Mouse (Mus musculus) cerebellum, adult (tissue): Measurements from ENCODE around the gene Mdp1.

Experiments used
- ATAC-seq: cut with Nextera tagmentation; 2 replicates; pipeline ENCODE4 v1.9.2; 2017; ENCODE audit warnings: mild to moderate bottlenecking, moderate library complexity, mixed read lengths; ENCODE audit not compliant: insufficient number of reproducible peaks, low FRiP score, low TSS enrichment

The Mdp1 gene

DNA sequence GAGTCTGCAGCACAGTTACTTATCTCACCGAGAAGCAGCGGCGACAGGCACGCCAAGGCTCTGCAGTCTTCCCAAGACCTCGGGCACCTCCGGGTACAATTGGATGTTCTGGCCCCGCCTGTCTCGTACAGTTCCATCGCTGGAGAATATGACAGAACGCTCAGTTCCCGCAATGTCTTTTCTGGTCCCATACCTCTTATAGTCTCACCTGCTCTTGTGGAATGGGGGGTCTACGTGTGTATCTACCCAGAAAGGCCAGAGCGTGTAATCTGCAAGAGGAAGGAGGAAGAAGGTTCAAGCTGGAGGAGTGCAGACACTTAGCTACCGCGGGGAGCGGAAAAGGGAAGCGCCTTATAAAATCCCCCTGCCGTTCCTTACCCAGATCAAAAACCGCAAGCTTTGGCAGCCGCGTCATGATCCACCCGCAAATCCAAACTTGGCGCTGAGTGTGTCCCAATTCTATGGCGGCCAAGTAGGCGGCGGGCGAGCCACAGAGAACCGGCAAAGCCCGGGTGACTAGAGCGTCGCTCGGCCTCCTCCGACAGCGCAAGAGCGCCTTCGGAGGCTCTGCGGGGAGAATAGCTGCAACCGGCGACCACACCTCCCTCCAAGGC, at the start of gene Mdp1:
Gene Mdp1, minus strand, starts transcription at position 549 of the 614 bp plus-strand sequence.
- ATAC-seq = peak; percentile 94

DNA sequence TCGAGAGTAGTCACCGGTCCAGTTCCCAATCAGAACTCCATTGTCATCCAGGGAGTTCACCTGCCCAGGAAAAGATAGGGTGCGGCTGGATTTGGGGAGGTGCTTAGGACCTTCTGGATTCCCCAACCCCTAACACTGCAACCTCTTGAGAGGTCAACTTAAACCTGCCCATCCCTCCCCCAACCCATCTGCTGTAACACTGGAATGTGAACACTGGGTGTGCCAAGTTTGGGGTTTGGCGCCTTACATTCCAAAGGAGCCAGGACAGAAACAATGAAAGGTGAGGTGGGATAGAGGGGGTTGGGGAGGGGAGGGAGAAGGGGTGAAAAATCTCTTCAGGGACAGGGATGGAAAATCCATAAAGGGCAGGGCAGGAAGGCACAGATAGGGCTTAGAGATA, 49.2 kb upstream of the Mdp1 start:
- no peak for ATAC-seq

DNA sequence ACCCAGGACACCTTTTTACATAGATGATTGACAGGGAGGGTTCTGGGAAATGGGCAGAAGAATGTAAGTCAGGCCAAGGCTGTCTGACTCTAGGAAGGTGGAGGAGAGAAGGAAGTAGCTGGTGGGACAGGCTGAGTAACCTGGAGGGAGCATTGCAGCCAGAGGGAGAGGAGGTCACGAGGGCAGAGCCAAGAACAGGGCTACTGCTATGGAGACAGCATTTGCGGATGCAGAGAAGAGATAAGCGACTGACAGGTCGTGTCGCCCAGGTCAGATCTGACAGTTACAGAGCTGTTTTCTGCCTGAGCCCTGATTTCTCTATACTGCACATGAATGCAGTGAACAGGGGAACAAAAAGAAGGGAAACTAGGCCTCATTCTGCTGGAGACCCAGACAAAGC, 47.1 kb upstream of the Mdp1 start:
- ATAC-seq = no peak

DNA sequence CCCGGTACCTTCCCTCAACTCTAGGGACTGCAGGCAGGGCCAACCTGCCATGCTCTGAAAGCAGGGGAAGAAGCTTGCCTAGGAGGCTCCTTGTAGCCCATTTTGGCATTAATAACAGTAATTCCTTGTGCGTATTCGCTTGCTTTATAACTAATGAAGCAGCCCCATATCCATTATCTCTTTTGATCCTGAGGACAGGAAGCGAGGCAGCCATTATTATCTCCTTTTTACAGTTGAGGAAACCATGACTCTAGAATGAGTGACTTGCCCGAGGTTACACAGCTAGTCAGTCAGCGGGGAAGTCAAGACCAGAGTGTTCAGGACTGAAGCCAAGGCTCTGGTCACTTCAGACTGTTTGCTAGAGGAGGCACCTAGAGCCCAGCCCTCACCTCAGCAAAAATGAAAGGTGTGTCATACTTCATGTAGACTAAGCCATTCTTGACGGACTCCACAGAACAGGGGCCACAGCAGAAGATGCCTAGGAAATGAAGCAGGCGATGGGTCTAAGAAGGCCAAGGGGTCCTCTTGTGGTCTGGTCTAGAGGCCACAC, 45.8 kb upstream of the Mdp1 start:
- no peak for ATAC-seq

DNA sequence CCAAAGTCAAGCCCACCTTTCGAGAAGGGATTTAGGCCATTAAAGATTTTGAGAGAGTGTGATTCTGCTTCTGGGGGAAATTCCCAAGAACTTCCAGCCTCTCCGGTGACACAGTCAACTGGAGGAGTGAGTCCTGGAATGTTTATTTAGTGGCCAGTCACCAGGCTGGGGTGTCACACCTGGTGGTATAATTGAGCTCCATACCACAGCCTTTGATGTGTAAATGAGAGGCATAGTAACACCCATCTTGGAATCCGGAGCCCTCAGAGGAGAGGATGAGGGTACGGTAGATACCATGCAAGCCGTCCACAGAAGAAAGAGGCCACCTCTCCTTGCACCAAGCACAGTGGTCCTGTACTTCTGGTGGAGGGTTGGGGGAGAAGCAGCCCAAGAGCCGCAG, 42.5 kb upstream of the Mdp1 start:
- no peak for ATAC-seq

DNA sequence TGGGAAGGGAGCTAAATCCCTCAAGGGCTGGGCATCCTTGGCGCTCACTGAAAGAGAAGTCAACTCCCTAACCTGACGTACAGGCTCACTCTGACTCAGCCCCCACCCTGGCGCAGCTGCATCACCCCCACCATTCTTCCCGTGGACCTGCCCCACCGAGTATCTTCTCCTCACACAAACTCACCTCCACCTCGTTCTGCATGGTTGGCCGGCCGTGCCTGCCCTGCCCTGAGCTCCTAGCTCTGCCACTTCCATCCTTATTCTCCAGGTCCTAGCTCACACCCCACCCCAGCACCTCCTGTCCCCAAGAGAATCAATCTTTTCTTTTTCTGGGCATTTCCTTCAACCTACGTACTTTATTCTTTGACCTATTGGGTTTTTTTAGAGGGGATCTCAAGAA, 40.8 kb upstream of the Mdp1 start:
- no peak for ATAC-seq

DNA sequence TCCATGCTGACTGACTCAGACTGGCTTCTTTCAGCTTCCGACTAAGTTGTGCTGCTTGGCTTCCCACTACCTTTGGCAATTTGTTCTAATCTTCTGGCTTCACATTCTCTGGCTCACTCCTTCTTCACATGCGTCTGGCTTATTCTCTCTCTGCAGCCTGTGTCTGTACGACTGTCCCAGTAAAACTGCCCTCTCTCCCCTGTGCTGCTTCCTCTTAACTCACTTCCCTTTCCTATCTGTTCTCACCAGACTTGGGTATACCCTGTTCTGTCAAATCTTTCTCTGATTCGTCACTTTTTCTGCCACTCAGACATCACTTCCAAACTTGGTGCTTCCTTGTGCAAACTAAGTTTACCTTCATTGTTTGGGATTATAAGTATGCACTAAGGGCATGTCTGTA, 36.9 kb upstream of the Mdp1 start:
- no peak for ATAC-seq

DNA sequence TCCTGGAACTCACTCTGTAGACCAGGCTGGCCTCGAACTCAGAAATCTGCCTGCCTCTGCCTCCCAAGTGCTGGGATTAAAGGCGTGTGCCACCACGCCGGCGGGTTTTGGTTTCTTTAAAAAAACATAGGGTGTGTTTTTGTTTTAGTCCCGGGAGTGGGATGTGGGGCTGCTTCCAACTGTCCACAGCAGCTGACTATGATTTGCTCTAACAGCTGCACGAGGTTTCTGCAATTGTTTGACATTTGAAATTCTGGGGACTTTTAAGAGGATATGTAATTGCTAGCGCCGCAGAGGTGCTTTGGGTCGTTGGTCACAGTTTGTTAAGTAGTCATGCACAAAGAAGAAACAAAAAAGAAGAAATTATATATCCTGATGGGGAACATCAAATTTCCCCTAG, 29.1 kb upstream of the Mdp1 start:
- no peak for ATAC-seq

DNA sequence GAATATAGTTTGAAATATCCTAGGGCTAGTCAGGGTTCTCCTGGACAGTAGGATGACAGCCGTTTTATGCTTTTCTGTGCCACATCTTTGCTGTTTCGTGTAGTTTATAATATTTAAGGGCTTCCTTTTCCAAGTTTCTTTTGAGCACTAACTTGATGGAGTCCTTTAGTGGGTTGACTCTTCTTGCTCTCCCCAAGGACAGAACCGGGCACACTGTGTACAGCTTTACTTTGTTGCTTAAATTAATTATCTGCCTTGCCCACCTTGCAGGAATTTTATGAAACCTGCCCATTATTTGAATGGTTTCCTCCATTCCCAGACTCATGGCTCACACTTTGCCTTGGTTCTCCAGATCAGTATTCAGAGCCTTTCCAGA, 21.8 kb upstream of the Mdp1 start:
- peak; percentile 27; the same call in 1 of the 2 replicates for ATAC-seq

DNA sequence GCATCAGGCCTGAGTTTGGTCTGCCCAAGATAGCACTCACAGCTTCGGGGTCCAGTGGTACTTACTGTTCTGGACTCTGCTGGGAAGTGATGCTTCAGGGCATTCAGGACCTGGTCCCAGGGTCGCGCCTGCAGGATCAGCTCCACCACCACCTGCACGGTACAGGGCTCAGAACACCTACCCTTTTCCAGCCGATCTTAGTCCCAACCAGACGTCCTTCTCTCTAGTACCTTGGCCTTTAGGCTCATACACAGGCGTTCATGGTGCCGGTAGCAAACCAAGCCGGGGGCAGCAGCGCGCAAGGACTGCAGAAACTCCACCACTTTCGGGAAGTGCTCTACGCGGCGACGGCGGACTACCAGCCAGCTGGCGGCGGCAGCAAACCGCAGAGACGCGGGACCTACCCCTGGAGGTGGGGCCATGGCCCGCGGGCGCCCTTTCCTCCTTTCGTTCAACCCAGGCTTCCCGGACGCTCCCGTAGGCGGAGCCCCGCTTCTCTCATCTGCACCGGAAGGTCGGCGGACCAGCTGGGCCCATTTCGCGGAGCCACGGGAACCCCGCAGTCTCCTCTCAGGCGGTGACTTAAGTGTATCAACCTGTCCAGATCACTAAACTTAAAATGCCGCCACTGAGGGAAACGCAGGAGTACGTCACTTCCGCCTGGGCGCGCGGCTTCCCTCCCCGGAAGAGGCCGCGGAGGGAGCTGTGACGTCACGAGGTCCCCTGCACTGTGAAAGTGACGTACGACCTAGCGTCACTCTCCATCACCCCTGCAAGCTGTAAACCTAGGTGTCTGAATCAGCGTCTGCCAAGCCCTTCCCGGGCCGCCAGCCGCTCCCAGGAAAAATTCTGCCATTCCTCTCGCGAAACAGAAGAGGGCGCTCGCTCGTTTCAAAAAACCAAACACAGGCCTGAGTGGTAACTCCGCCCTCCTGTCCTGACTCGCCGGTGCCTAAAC, 21.1 kb upstream of the Mdp1 start, which contains the start of gene Tinf2:
Gene Tinf2, minus strand, starts transcription at position 661 of the 958 bp plus-strand sequence.
- ATAC-seq = peak; percentile 97

DNA sequence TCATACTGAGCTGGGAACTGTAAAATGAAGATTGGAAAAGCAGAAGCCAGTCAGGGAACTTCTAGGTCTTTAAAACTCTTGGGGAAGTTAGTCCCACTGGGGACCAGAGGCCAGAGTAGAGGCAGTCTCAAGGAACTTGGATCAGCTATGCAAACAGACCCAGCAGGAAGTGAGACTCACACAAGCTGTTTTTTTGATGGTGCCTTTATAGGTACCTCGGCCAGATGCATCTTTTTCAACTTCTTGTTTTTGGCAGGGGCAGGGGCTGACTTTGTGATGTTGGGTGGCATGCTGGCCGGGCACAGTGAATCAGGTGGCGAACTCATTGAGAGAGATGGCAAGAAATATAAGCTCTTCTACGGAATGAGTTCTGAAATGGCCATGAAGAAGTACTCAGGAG, 17.3 kb upstream of the Mdp1 start:
- ATAC-seq = no peak

DNA sequence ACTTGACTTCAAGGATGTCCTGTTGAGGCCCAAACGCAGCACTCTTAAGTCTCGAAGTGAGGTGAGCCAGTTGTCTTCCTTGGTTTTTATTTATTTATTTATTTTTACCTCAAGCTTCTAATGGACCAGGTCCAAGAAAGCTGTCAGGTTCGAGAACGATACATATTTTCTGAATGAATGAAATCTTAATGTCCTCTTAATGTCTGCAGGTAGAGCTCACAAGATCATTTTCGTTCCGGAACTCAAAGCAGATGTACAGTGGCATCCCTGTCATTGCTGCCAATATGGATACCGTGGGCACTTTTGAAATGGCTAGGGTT, 12.4 kb upstream of the Mdp1 start:
- no peak for ATAC-seq

DNA sequence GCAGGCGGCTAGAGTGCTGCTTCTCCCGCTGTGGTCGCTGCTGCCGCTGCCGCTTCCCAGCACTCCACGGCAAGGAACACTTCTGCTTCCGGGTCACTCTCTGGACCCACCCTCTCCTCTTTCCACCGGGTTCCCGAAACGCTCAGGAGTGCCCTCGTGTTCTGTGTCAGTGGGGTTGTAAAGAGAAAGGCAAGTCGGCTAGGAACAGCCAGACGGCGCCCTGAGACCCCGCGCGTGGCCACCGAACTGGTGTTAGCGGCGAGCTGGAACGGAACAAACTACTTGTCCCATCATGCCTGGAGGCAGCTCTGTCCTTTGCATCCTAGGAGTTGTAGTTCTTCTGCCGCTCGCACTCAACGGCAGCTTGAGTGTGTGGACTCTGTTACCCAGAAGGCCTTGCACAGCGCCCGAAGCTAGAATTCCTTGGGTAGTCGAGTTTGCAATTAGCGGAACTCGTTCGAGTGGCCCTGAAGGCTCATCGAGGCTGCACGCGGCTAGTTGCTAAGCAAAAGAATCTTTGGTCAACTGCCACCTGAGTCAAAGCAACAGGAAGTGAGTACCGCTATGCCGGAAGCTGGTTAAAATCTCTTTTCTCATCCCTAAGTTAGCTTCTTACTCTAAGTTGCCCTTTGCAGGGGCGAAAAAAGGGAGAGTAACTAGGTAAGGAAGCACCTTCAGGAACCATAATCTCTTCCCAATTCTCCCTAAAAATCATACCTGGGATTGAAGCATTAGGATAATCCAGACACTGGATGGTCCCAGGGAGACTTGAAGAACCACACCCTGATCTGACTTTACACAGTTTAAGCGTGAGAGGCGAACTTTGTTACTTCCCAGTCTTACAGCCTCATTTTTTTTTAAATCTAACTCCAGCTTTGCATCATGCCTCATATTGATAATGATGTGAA, 11.8 kb upstream of the Mdp1 start, which contains the start of the genes Gmpr2 and Nedd8:
Gene Gmpr2, plus strand, starts transcription at position 109 of the 908 bp plus-strand sequence.
Gene Nedd8, minus strand, starts transcription at position 292 of the 908 bp plus-strand sequence.
- ATAC-seq = peak; percentile 99

DNA sequence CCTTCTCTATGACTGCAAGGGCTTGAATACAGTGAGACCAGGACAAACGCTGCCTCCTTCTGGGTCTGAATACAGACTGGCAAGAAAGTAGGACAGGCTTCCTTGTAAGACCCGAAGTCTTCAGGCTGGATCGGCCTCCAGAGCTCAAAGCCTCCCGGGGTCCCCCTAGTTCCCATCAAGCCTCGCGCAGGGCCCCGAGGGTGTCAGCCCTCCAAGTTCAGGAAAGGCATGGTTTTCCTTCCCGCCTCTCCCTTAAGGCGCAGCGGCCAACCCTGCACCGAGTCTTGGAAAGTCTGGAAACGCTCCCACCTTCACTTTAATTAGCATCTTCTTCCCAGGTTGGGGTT, 11.2 kb upstream of the Mdp1 start:
- peak; percentile 46; the same call in 1 of the 2 replicates for ATAC-seq

DNA sequence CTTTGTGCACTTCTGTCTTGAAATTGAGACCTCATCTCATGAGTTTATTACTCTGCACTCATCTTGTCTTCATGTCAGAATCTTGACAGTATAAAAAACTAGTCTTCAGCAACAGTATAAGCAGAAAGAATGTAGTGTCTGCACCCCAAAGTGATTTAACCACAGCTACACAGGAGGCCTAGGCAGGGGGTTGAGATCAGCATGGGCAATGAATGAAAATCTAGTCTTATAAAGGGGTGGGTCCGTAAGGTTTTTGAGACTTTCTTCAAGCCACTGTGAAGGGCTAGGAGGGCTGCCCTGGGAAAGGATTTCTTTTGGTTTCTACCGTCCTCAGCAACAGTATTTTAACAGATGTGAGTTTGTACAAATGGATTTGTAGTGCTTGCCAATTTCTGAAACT, 328 bp upstream of the Mdp1 start:
- no peak for ATAC-seq

DNA sequence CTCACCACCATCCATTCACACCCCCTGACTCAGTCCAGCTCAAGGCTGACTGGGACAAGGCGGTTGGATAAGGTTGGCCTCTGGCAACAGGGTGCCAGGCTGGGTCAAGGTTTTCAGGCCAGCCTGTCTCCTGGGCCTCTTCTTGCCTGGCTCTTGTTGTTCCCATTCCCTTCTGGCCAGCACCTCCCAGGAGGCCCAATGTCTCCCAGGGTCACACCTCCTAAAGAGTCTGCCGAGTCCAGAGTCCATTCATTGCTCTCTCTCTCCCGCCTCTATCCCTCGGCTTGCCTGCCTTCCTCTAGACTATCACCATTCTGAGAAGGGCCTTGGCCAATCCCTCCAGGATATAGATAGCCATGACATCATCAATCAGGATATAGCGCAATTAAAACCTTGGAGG, 2.3 kb downstream of the Mdp1 start:
- ATAC-seq = no peak

DNA sequence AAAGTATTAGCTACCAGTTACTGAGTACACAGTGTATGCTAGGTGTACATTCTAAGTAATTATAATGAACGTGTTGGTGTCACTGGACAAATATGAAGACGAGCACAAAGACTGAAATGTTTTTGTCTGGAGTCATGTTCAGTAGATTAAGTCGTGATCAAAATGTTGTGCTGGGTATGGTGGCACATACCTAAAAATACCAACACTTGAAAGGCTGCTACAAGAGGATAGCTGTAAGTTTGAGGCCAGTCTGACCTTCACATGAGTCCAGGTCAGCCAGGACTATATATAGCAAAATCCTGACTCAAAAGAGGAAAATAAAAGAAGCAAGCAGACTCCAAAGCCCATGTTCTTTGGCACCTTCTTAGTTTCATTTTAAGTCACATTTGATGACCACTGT, 3.4 kb downstream of the Mdp1 start:
- ATAC-seq = no peak

DNA sequence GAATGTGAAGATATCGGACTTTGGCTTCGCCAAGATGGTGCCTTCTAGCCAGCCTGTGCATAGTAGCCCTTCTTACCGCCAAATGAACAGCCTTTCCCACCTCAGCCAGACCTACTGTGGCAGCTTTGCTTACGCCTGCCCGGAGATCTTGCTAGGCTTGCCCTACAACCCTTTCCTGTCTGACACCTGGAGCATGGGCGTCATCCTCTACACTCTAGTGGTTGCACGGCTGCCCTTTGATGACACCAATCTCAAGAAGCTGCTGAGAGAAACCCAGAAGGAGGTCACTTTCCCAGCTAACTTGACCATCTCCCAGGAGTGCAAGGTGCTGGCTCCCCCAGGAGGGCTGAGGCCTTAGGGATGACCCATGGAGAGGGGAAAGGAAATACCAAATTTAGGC, 8.8 kb downstream of the Mdp1 start:
- ATAC-seq = no peak

DNA sequence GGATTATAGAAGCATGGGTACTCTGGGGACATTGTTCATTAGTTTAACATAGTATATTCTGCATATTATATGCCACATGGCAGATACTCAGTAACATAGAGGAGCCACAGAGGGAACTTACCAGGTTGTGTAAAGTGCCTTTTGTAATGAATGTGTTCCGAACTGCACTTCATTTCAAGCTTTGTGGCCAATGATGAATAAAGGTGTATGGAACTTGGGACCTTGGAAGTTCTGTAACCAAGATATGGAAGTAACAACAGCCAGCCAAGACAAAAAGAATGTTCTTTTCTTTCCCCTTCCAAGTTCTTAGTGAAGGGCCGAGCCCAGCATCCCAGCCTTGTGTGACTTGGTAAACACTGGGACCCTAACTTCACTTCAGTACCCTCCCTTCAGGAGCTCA, 10.4 kb downstream of the Mdp1 start, which contains the start of gene Tssk4:
Gene Tssk4, plus strand, starts transcription at position 301 of the 400 bp plus-strand sequence.
- no peak for ATAC-seq

DNA sequence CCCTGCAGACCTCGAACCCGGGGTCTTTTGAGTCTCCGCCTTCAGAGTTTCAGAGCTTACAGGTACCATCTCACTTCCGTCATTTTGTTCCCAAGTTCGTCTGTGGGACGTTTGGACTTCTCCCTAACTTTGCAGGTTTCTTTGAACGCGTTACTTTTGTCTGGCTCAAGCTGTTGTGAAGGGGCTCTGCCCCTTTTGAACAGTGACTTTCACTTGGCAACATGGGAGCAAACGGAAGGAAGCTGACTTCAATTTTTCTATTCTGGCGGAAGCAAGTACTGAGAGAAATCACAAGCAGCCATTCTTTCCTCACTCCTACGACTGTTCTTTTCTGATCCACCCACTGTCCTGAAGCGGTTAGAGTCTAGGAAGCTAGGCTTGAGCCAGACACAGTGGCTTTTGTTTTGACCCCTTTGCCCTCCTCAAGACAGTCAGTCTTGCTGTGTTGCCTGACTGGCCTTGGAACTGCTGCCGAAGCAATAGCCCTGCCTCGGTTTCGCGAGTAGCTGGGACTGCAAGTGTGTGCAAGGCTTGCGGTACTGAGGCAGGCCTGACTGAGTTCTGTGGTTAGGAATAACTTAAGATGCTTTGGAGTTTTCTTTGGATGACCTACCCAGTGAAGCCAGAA, 15.9 kb downstream of the Mdp1 start:
- no peak for ATAC-seq
